Mouse (Mus musculus) liver, adult 2 months (tissue): ENCODE measurements around the gene Ssh3. TPM values are rescaled to one million over a fixed set of nuclear protein-coding genes. Genes with fewer than 3 reads are reported as not detected.

ENCODE experiments used
- DNase-seq: peaks from one replicate; pipeline ENCODE4 v3.0.0-alpha.2; 2011; ENCODE audit warnings: low read depth, low spot score; ENCODE audit errors: extremely low read depth
- H3K27ac ChIP-seq: fragments of 200-500 bp; replicated peaks from 2 replicates; pipeline ENCODE4 v1.5.1; 2012; ENCODE audit warnings: low read depth, mild to moderate bottlenecking, control low read depth, inconsistent platforms, low read length; ENCODE audit not compliant: insufficient read depth
- H3K27me3 ChIP-seq: fragments of 200-500 bp; 2 replicates; pipeline ENCODE4 v1.6.1; 2012; ENCODE audit warnings: mild to moderate bottlenecking, moderate library complexity, low read length, inconsistent platforms; ENCODE audit not compliant: control insufficient read depth, insufficient read depth
- H3K36me3 ChIP-seq: fragments of 200-500 bp; 2 replicates; pipeline ENCODE4 v1.6.1; 2012; ENCODE audit warnings: low read length, inconsistent platforms; ENCODE audit not compliant: control insufficient read depth, insufficient read depth
- H3K4me1 ChIP-seq: fragments of 200-500 bp; 2 replicates; pipeline ENCODE4 v1.6.1; 2011; ENCODE audit warnings: low read length; ENCODE audit not compliant: control insufficient read depth, insufficient read depth
- H3K4me3 ChIP-seq: fragments of 200-500 bp; 2 replicates; pipeline ENCODE4 v1.5.1; 2011; ENCODE audit warnings: low read depth, mild to moderate bottlenecking, control low read depth, low read length, moderate library complexity; ENCODE audit not compliant: insufficient read depth
- H3K79me2 ChIP-seq: fragments of 200-500 bp; 2 replicates; pipeline ENCODE4 v1.6.1; 2012; ENCODE audit warnings: inconsistent platforms, mild to moderate bottlenecking, low read length, moderate library complexity; ENCODE audit not compliant: control insufficient read depth, insufficient read depth
- H3K9ac ChIP-seq: fragments of 200-500 bp; 2 replicates; pipeline ENCODE4 v1.6.1; 2012; ENCODE audit warnings: low read depth, mild to moderate bottlenecking, control low read depth, inconsistent platforms, low read length
- CTCF ChIP-seq: fragments of 200-500 bp; IDR thresholded peaks from 2 replicates; pipeline ENCODE4 v1.5.1; 2011; ENCODE audit warnings: low read depth, low read length, control low read depth
- POLR2A ChIP-seq: fragments of 200-500 bp; IDR thresholded peaks from 2 replicates; pipeline ENCODE4 v1.6.1; 2011; ENCODE audit warnings: low read length, control low read depth; ENCODE audit not compliant: insufficient read depth; ENCODE audit errors: extremely low read depth
- WGBS: fragments of 180-500 bp; shearing (Covaris S2); methylation state at CpG from one replicate; pipeline ENCODE4 v1.1.7; 2018; 5-methylcytosine and 5-hydroxymethylcytosine counted together
- polyA plus RNA-seq: library from polyadenylated mRNA; depleted of rRNA; stranded (reverse); fragments of >200 nt; gene quantifications from 2 replicates; pipeline ENCODE4 v1.2.3, GENCODE M21; 2012
- total RNA-seq: library from RNA; depleted of rRNA; stranded (reverse); fragments of >200 nt; gene quantifications from 2 replicates; pipeline ENCODE4 v1.2.3, GENCODE M21; 2014

The Ssh3 gene
- total and polyA plus RNA-seq, 2 experiments, result 11.5 to 29.2 TPM

GRCm38 (mm10) chr19:4220416-4220815, 48.6 kb downstream of the Ssh3 start:
- no peaks in the 10 kb centered on the region for H3K4me1 ChIP-seq
- TF ChIP-seq POLR2A, result no peak
- no peak for TF ChIP-seq CTCF

GRCm38 (mm10) chr19:4219943-4220342, 49.0 kb downstream of the Ssh3 start:
- DNase-seq, result no peak
- TF ChIP-seq POLR2A (no peak), CTCF (no peak)
- Histone ChIP-seq H3K9ac (no peak overlapping the region), H3K4me3 (no peak overlapping the region), H3K79me2 (no peaks in the 10 kb centered on the region), H3K27ac (no peak overlapping the region), H3K27me3 (no peaks in the 10 kb centered on the region), H3K36me3 (no peaks in the 10 kb centered on the region), H3K4me1 (no peaks in the 10 kb centered on the region)
- 96% methylated on average over 6 of the region's 6 CpGs for WGBS

More at GRCm38 (mm10) chr19:4220416-4220815, 48.6 kb downstream of the Ssh3 start:
- no peak for DNase-seq
- 75% methylated on average over 4 of the region's 4 CpGs for WGBS
- H3K36me3 ChIP-seq, result no peaks in the 10 kb centered on the region
- H3K4me3 ChIP-seq, result no peak overlapping the region
- H3K27ac ChIP-seq, result no peak overlapping the region
- no peaks in the 10 kb centered on the region for H3K79me2 ChIP-seq
- no peaks in the 10 kb centered on the region for H3K27me3 ChIP-seq
- no peak overlapping the region for H3K9ac ChIP-seq

- 91% methylated on average over 1 of the region's 1 CpGs for WGBS
- no peak overlapping the region for H3K9ac ChIP-seq
- no peaks in the 10 kb centered on the region for H3K79me2 ChIP-seq
- H3K4me3 ChIP-seq, result no peak overlapping the region
- peaks cover 2% of the 10 kb centered on the region; the same call in 1 of the 2 replicates for H3K4me1 ChIP-seq
- no peak for DNase-seq
- H3K27ac ChIP-seq, result no peak overlapping the region
- H3K27me3 ChIP-seq, result no peaks in the 10 kb centered on the region
- no peak for TF ChIP-seq CTCF
- no peaks in the 10 kb centered on the region for H3K36me3 ChIP-seq
These were observed 50.2 kb downstream of the Ssh3 start for GRCm38 (mm10) chr19:4218784-4219183.

- DNase-seq, result no peak
- no peaks in the 10 kb centered on the region for H3K27me3 ChIP-seq
- H3K79me2 ChIP-seq, result no peaks in the 10 kb centered on the region
- H3K9ac ChIP-seq, result no peak overlapping the region
- no peaks in the 10 kb centered on the region for H3K36me3 ChIP-seq
- TF ChIP-seq POLR2A, result no peak
- TF ChIP-seq CTCF, result no peak
- WGBS, result 77% methylated on average over 9 of the region's 11 CpGs
- H3K4me3 ChIP-seq, result no peak overlapping the region
- H3K4me1 ChIP-seq, result peaks cover 5% of the 10 kb centered on the region; the same call in 1 of the 2 replicates
- no peak overlapping the region for H3K27ac ChIP-seq
These were observed 50.7 kb downstream of the Ssh3 start for GRCm38 (mm10) chr19:4218293-4218692.

GRCm38 (mm10) chr19:4217855-4218254, 51.1 kb downstream of the Ssh3 start:
- Histone ChIP-seq H3K4me3 (no peak overlapping the region), H3K79me2 (no peaks in the 10 kb centered on the region), H3K27ac (no peak overlapping the region), H3K27me3 (no peaks in the 10 kb centered on the region), H3K36me3 (no peaks in the 10 kb centered on the region), H3K4me1 (peaks cover 5% of the 10 kb centered on the region; the same call in 1 of the 2 replicates), H3K9ac (no peak overlapping the region)
- WGBS, result 83% methylated on average over 3 of the region's 3 CpGs
- DNase-seq, result no peak
- TF ChIP-seq POLR2A, result no peak

- no peak for DNase-seq
- H3K4me1 ChIP-seq, result peaks cover 5% of the 10 kb centered on the region; the same call in 1 of the 2 replicates
- H3K36me3 ChIP-seq, result no peaks in the 10 kb centered on the region
- no peak overlapping the region for H3K27ac ChIP-seq
- no peaks in the 10 kb centered on the region for H3K27me3 ChIP-seq
- no peak overlapping the region for H3K4me3 ChIP-seq
- 62% methylated on average over 5 of the region's 5 CpGs for WGBS
- no peaks in the 10 kb centered on the region for H3K79me2 ChIP-seq
- H3K9ac ChIP-seq, result no peak overlapping the region
- no peak for TF ChIP-seq POLR2A
- no peak for TF ChIP-seq CTCF
These were observed 51.8 kb downstream of the Ssh3 start for GRCm38 (mm10) chr19:4217140-4217539.
